Mouse (Mus musculus) CH12.LX (cell line): Measurements from ENCODE around the gene Snrpd3. TPM values are rescaled to one million over a fixed set of nuclear protein-coding genes. Genes with fewer than 3 reads are reported as not detected.

ENCODE experiments used
- DNase-seq: peaks from one replicate; pipeline ENCODE4 v3.0.0-alpha.2; 2013; ENCODE audit errors: extremely low read depth
- H3K27ac ChIP-seq: 2 replicates; pipeline ENCODE4 v1.5.1; 2012; ENCODE audit warnings: low read depth, mild to moderate bottlenecking, control low read depth, moderate library complexity; ENCODE audit not compliant: insufficient read depth
- H3K27me3 ChIP-seq: replicated peaks from 2 replicates; pipeline ENCODE3; 2012; ENCODE audit warnings: inconsistent platforms
- H3K36me3 ChIP-seq, 2 experiments: replicated peaks in 1 of 2; 2 replicates each; pipeline versions ENCODE3 to v1.6.1; 2012; ENCODE audit warnings: inconsistent platforms in 1 of 2, low read length in 1 of 2, mild to moderate bottlenecking in 1 of 2, mixed read lengths in 1 of 2, moderate library complexity in 1 of 2; ENCODE audit not compliant: control insufficient read depth in 1 of 2, insufficient read depth in 1 of 2
- H3K4me1 ChIP-seq, 2 experiments: 2 replicates each; pipeline ENCODE4 v1.6.1; 2012; ENCODE audit warnings: inconsistent platforms in 1 of 2, moderate library complexity in 1 of 2; ENCODE audit not compliant: insufficient read depth in 2 of 2, control insufficient read depth in 1 of 2
- H3K4me2 ChIP-seq: 2 replicates; pipeline ENCODE4 v1.6.1; 2012; ENCODE audit warnings: low read depth, mild to moderate bottlenecking, control low read depth; ENCODE audit not compliant: poor library complexity, insufficient read depth, severe bottlenecking
- H3K4me3 ChIP-seq, 3 experiments: fragments of 150-350 bp in 1 of 3; sonication (generic) in 1 of 3; replicated peaks in 1 of 3; 2 replicates each; pipeline versions ENCODE3 to v1.5.1; 2011 to 2012; ENCODE audit warnings: low read depth in 2 of 3, low read length in 2 of 3, mild to moderate bottlenecking in 2 of 3, moderate library complexity in 2 of 3, control low read depth in 1 of 3, improper control_type of control experiment in 1 of 3, inconsistent platforms in 1 of 3, mixed read lengths in 1 of 3; ENCODE audit not compliant: poor library complexity in 1 of 3
- H3K79me2 ChIP-seq: replicated peaks from 2 replicates; pipeline ENCODE4 v1.6.1; 2012; ENCODE audit warnings: mild to moderate bottlenecking, moderate library complexity; ENCODE audit not compliant: control insufficient read depth, poor library complexity, insufficient read depth, severe bottlenecking; ENCODE audit errors: extremely low read depth
- H3K9ac ChIP-seq: 2 replicates; pipeline ENCODE4 v1.6.1; 2012; ENCODE audit warnings: low read depth, mild to moderate bottlenecking, control low read depth, moderate library complexity; ENCODE audit not compliant: insufficient read depth
- H3K9me3 ChIP-seq: replicated peaks from 2 replicates; pipeline ENCODE3; 2012; ENCODE audit warnings: low read length, inconsistent platforms, mixed read lengths
- CHD1 ChIP-seq: IDR thresholded peaks from 2 replicates; pipeline ENCODE4 v1.6.1; 2012; ENCODE audit warnings: low read depth, low read length, improper control_type of control experiment, inconsistent platforms
- CTCF ChIP-seq, 2 experiments: IDR thresholded peaks in 1 of 2; conservative IDR thresholded peaks in 1 of 2; 2 replicates each; pipeline ENCODE4 v1.5.1; 2011 to 2012; ENCODE audit warnings: low read depth in 2 of 2, low read length in 2 of 2, improper control_type of control experiment in 1 of 2, inconsistent platforms in 1 of 2, mild to moderate bottlenecking in 1 of 2, moderate library complexity in 1 of 2
- ELF1 ChIP-seq: IDR thresholded peaks from 2 replicates; pipeline ENCODE4 v1.6.1; 2014; ENCODE audit warnings: low read depth, mild to moderate bottlenecking, inconsistent platforms, low read length, improper control_type of control experiment
- EP300 ChIP-seq: IDR thresholded peaks from 2 replicates; pipeline ENCODE4 v1.6.1; 2011; ENCODE audit warnings: low read length, improper control_type of control experiment
- ETS1 ChIP-seq: conservative IDR thresholded peaks from 2 replicates; pipeline ENCODE4 v1.6.1; 2012; ENCODE audit warnings: low read depth, mild to moderate bottlenecking, inconsistent platforms, low read length, improper control_type of control experiment, moderate library complexity
- JUN ChIP-seq: IDR thresholded peaks from 2 replicates; pipeline ENCODE4 v1.6.1; 2011; ENCODE audit warnings: low read depth, mild to moderate bottlenecking, low read length, improper control_type of control experiment, moderate library complexity; ENCODE audit not compliant: insufficient read depth
- KAT2A ChIP-seq: IDR thresholded peaks from 2 replicates; pipeline ENCODE4 v1.6.1; 2012; ENCODE audit warnings: low read length, improper control_type of control experiment, inconsistent platforms; ENCODE audit not compliant: insufficient replicate concordance
- MAFK ChIP-seq: IDR thresholded peaks from 2 replicates; pipeline ENCODE4 v1.6.1; 2011; ENCODE audit warnings: low read length, improper control_type of control experiment; ENCODE audit not compliant: insufficient replicate concordance
- MAZ ChIP-seq: IDR thresholded peaks from 2 replicates; pipeline ENCODE4 v1.6.1; 2012; ENCODE audit warnings: low read depth, mild to moderate bottlenecking, inconsistent platforms, low read length, improper control_type of control experiment, moderate library complexity
- MXI1 ChIP-seq: IDR thresholded peaks from 2 replicates; pipeline ENCODE4 v1.6.1; 2011; ENCODE audit warnings: mild to moderate bottlenecking, low read depth, low read length, improper control_type of control experiment
- PAX5 ChIP-seq: IDR thresholded peaks from 2 replicates; pipeline ENCODE4 v1.6.1; 2012; ENCODE audit warnings: low read length, inconsistent platforms, mixed read lengths
- POLR2AphosphoS2 ChIP-seq: IDR thresholded peaks from 2 replicates; pipeline ENCODE4 v1.6.1; 2011; ENCODE audit warnings: low read depth, low read length, improper control_type of control experiment
- RAD21 ChIP-seq: IDR thresholded peaks from 2 replicates; pipeline ENCODE4 v1.6.1; 2011; ENCODE audit warnings: low read depth, mild to moderate bottlenecking, low read length, improper control_type of control experiment, moderate library complexity
- RCOR1 ChIP-seq: conservative IDR thresholded peaks from 2 replicates; pipeline ENCODE4 v1.6.1; 2012; ENCODE audit warnings: low read depth, mild to moderate bottlenecking, inconsistent platforms, low read length, improper control_type of control experiment
- SIN3A ChIP-seq: IDR thresholded peaks from 2 replicates; pipeline ENCODE4 v1.6.1; 2012; ENCODE audit warnings: low read length, improper control_type of control experiment, inconsistent platforms
- SMC3 ChIP-seq: IDR thresholded peaks from 2 replicates; pipeline ENCODE4 v1.6.1; 2011; ENCODE audit warnings: low read depth, low read length, improper control_type of control experiment
- TCF12 ChIP-seq: IDR thresholded peaks from 2 replicates; pipeline ENCODE4 v1.6.1; 2014; ENCODE audit warnings: low read depth, mild to moderate bottlenecking, inconsistent platforms, low read length, improper control_type of control experiment
- UBTF ChIP-seq: IDR thresholded peaks from 2 replicates; pipeline ENCODE4 v1.6.1; 2012; ENCODE audit warnings: low read depth, mild to moderate bottlenecking, inconsistent platforms, low read length, improper control_type of control experiment, moderate library complexity
- USF1 ChIP-seq: IDR thresholded peaks from 2 replicates; pipeline ENCODE4 v1.6.1; 2014; ENCODE audit warnings: low read depth, mild to moderate bottlenecking, inconsistent platforms, low read length, improper control_type of control experiment
- USF2 ChIP-seq: conservative IDR thresholded peaks from 2 replicates; pipeline ENCODE4 v1.6.1; 2011; ENCODE audit warnings: low read depth, low read length, improper control_type of control experiment
- ZC3H11A ChIP-seq: IDR thresholded peaks from 2 replicates; pipeline ENCODE4 v1.6.1; 2012; ENCODE audit warnings: low read depth, mild to moderate bottlenecking, inconsistent platforms, low read length, improper control_type of control experiment
- ZKSCAN1 ChIP-seq: IDR thresholded peaks from 2 replicates; pipeline ENCODE4 v1.6.1; 2012; ENCODE audit warnings: low read depth, inconsistent platforms, low read length, improper control_type of control experiment, borderline replicate concordance
- ZMIZ1 ChIP-seq: IDR thresholded peaks from 2 replicates; pipeline ENCODE4 v1.6.1; 2012; ENCODE audit warnings: low read depth, mild to moderate bottlenecking, inconsistent platforms, low read length, improper control_type of control experiment
- ZNF384 ChIP-seq: IDR thresholded peaks from 2 replicates; pipeline ENCODE4 v1.6.1; 2012; ENCODE audit warnings: low read depth, low read length, improper control_type of control experiment, inconsistent platforms
- dilution Hi-C: fragments of 300-500 bp; cut with MboI; formaldehyde crosslinking; loops from 2 replicates; pipeline ENCODE4 v1.14.3; 2020; ENCODE audit warnings: low sequenced_read_pairs; ENCODE audit not compliant: extremely low pct_unique_long_range_greater_than_20kb, extremely low pct_ligation_motif_present
- in situ Hi-C: fragments of 300-500 bp; cut with MboI; formaldehyde crosslinking; loops from 3 replicates; pipeline ENCODE4 v1.14.3; 2019; ENCODE audit warnings: low sequenced_read_pairs, low pct_ligation_motif_present, low pct_unique_long_range_greater_than_20kb, mixed read lengths
- polyA plus RNA-seq: library from polyadenylated mRNA; unstranded; fragments of >175 nt; gene quantifications from 2 replicates; pipeline ENCODE4 v1.2.1, GENCODE M21; 2012; ENCODE audit warnings: low read depth; ENCODE audit not compliant: insufficient read length
- total RNA-seq, 2 experiments: library from RNA; depleted of rRNA; stranded (reverse); fragments of 300-350 nt in 1 of 2; fragments of >200 nt in 1 of 2; gene quantifications; 2 replicates each; pipeline ENCODE4 v1.2.3; 2012 to 2014

The Snrpd3 gene
- total and polyA plus RNA-seq, 3 experiments = 57.8 to 554 (median 101) TPM

DNA sequence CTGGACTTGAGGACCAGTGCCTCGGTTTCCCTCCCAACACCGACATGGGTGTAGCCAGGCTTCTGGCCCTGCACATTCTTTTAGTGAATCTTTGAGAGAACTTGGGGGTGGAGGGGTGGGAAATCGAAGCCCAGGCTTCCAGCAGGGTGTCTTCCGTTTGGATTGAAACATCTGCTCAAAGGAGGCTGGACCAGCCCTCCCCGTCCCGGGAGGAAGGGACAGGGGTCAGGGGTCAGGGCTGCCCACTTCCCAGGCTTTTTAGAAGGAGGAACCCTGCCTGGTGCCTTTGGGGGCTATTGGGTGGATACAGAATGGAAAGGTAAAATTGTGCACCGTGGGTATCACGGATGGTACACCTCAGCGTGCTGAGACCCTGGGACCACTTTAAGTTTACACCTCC, 54.6 kb downstream of the Snrpd3 start:
- Histone ChIP-seq H3K9ac (no peak overlapping the region), H3K4me1 (peaks cover 14 to 32% of the 10 kb centered on the region in 2 experiments), H3K9me3 (no peaks in the 10 kb centered on the region), H3K4me2 (no peak overlapping the region), H3K27me3 (no peaks in the 10 kb centered on the region), H3K36me3 (no peaks in the 10 kb centered on the region), H3K4me3 (no peak overlapping the region), H3K79me2 (no peaks in the 10 kb centered on the region), H3K27ac (no peak overlapping the region)
- TF ChIP-seq USF1 (no peak), ZKSCAN1 (no peak), MXI1 (no peak), RCOR1 (no peak), MAFK (no peak), TCF12 (no peak), SIN3A (no peak), ELF1 (no peak), SMC3 (no peak), ETS1 (no peak)
- DNase-seq = no peak
- in situ Hi-C loops (no loop called here), dilution Hi-C loops (no loop called here)

DNA sequence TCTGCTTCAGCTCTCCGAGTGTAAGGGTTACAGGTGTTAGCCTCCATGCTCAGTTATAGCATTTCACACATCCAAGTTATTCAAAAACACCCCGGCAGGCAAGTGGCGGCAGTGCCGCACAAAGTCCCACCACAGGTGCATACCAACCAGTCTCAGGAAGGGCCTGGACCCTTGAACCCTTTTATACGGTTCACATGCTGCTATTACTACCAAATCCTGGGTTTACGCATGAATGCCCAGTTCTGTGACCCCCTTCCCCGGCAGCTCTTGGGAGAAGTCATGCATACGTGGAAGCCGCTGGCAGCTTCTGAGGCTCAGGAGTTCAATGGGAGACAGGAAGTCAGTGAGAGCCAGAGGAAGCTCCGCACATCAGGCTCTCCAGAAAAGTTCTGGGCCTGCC, 55.8 kb downstream of the Snrpd3 start:
- no peak overlapping the region for H3K27ac ChIP-seq
- no peaks in the 10 kb centered on the region for H3K9me3 ChIP-seq
- no peaks in the 10 kb centered on the region for H3K79me2 ChIP-seq
- no peak for TF ChIP-seq RAD21
- TF ChIP-seq JUN = no peak
- no peak for TF ChIP-seq ELF1
- TF ChIP-seq KAT2A = no peak
- no peak for TF ChIP-seq ZNF384
- no peak for TF ChIP-seq CTCF (conservative IDR thresholded peaks at IDR 0.05 in 1 of 2, IDR thresholded peaks at IDR 0.05 in 1 of 2; ENCODE audit: low read depth in 2 of 2, low read length in 2 of 2)
- TF ChIP-seq UBTF = no peak
- TF ChIP-seq MAFK = no peak
- TF ChIP-seq CHD1 = no peak
- TF ChIP-seq TCF12 = no peak
- no peak for TF ChIP-seq ZC3H11A
- TF ChIP-seq ETS1 = no peak
- no peak for TF ChIP-seq POLR2AphosphoS2
- TF ChIP-seq ZMIZ1 = no peak
- no peak for TF ChIP-seq USF2
- TF ChIP-seq USF1 = no peak
- no peak for TF ChIP-seq MAZ
- TF ChIP-seq SIN3A = no peak
- no peak for TF ChIP-seq PAX5
- no peak for TF ChIP-seq EP300
- no peak overlapping the region for H3K9ac ChIP-seq
- no peak for DNase-seq
- no peak overlapping the region for H3K4me2 ChIP-seq
- H3K36me3 ChIP-seq = no peaks in the 10 kb centered on the region
- dilution Hi-C loops (no loop called here), in situ Hi-C loops (no loop called here)
- no peaks in the 10 kb centered on the region for H3K27me3 ChIP-seq
- peaks cover 14 to 35% of the 10 kb centered on the region in 2 experiments for H3K4me1 ChIP-seq
- H3K4me3 ChIP-seq = no peak overlapping the region
